Mouse (Mus musculus) erythroblast, embryonic 14.5 days (primary cell): Measurements from ENCODE around the gene Gm28051.

Experiments used
- GATA1 ChIP-seq: IDR thresholded peaks from 2 replicates; pipeline ENCODE4 v1.6.1; 2012; ENCODE audit warnings: low read length, inconsistent platforms, mixed read lengths
- TAL1 ChIP-seq: IDR thresholded peaks from 3 replicates; pipeline ENCODE4 v1.6.1; 2012; ENCODE audit warnings: low read length, inconsistent platforms, mixed read lengths

DNA sequence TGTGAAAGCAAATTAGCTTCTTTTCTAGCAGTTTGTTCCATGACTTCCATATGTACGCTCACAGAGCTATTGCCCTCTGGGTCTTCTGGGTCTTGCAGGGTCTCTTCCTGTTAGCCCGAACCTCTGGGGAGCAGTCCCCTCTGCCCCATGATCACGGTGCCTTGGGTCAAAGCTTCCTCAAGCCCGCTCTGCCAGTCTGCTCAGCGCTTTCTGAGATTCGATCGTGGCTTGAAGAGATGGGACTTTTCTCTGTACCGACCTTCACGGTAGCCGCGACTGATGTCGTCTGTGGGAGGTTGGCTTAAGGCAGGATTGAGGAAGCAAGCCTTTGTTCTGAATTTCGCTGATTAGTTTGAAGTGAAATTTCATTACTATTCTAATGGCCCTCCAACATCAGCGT is 18.5 kb upstream of the Gm28051 start:
- no peak for TF ChIP-seq GATA1
- no peak for TF ChIP-seq TAL1
